Mouse (Mus musculus): Measurements from ENCODE around the gene Saysd1.

The Saysd1 gene

GRCm38 (mm10) chr14:20138484-20139355 lies at the start of gene Saysd1:
Gene Saysd1, minus strand, starts transcription at chr14:20138534.
- in situ Hi-C loops (cut with MboI): no loop called here

- in situ Hi-C loops (cut with MboI): no loop called here
These were observed 47.1 kb upstream of the Saysd1 start for GRCm38 (mm10) chr14:20185426-20185825.

- in situ Hi-C loops (cut with MboI): no loop called here
These were observed 45.4 kb upstream of the Saysd1 start for GRCm38 (mm10) chr14:20183701-20184100.

GRCm38 (mm10) chr14:20182596-20182995 lies 44.3 kb upstream of the Saysd1 start:
- in situ Hi-C loops (cut with MboI): no loop called here

- in situ Hi-C loops (cut with MboI): no loop called here
These were observed 43.2 kb upstream of the Saysd1 start, which contains the start of gene Kcnk5 for GRCm38 (mm10) chr14:20181466-20181921. Gene Kcnk5, minus strand, starts transcription at chr14:20181809.

- in situ Hi-C loops (cut with MboI): no loop called here
These were observed 42.4 kb upstream of the Saysd1 start for GRCm38 (mm10) chr14:20180751-20181162.

- in situ Hi-C loops (cut with MboI): no loop called here
These were observed 42.0 kb upstream of the Saysd1 start for GRCm38 (mm10) chr14:20180304-20180703.

GRCm38 (mm10) chr14:20179731-20180280 lies 41.5 kb upstream of the Saysd1 start:
- in situ Hi-C loops (cut with MboI): no loop called here

- in situ Hi-C loops (cut with MboI): no loop called here
These were observed 40.7 kb upstream of the Saysd1 start for GRCm38 (mm10) chr14:20179080-20179479.

- in situ Hi-C loops (cut with MboI): no loop called here
These were observed 40.3 kb upstream of the Saysd1 start for GRCm38 (mm10) chr14:20178593-20178992.

GRCm38 (mm10) chr14:20177494-20178123 lies 39.3 kb upstream of the Saysd1 start:
- in situ Hi-C loops (cut with MboI): no loop called here

GRCm38 (mm10) chr14:20175705-20176104 lies 37.4 kb upstream of the Saysd1 start:
- in situ Hi-C loops (cut with MboI): no loop called here

- in situ Hi-C loops (cut with MboI): no loop called here
These were observed 36.8 kb upstream of the Saysd1 start for GRCm38 (mm10) chr14:20175114-20175513.

- in situ Hi-C loops (cut with MboI): no loop called here
These were observed 36.4 kb upstream of the Saysd1 start for GRCm38 (mm10) chr14:20174696-20175095.

- in situ Hi-C loops (cut with MboI): no loop called here
These were observed 35.6 kb upstream of the Saysd1 start for GRCm38 (mm10) chr14:20173873-20174490.

GRCm38 (mm10) chr14:20172924-20173323 lies 34.6 kb upstream of the Saysd1 start:
- in situ Hi-C loops (cut with MboI): no loop called here

- in situ Hi-C loops (cut with MboI): no loop called here
These were observed 34.2 kb upstream of the Saysd1 start for GRCm38 (mm10) chr14:20172509-20172908.

- in situ Hi-C loops (cut with MboI): no loop called here
These were observed 33.5 kb upstream of the Saysd1 start for GRCm38 (mm10) chr14:20171840-20172239.

- in situ Hi-C loops (cut with MboI): no loop called here
These were observed 30.9 kb upstream of the Saysd1 start for GRCm38 (mm10) chr14:20169251-20169650.

GRCm38 (mm10) chr14:20168478-20168877 lies 30.1 kb upstream of the Saysd1 start:
- in situ Hi-C loops (cut with MboI): no loop called here

GRCm38 (mm10) chr14:20168054-20168453 lies 29.7 kb upstream of the Saysd1 start:
- in situ Hi-C loops (cut with MboI): no loop called here

GRCm38 (mm10) chr14:20165413-20165812 lies 27.1 kb upstream of the Saysd1 start:
- in situ Hi-C loops (cut with MboI): no loop called here

Measured in mature B cell (primary cell).